Mouse (Mus musculus): Measurements from ENCODE around the gene Taar7e. TPM values are rescaled to one million over a fixed set of nuclear protein-coding genes. Genes with fewer than 3 reads are reported as not detected.
"Not testable (repeated sequence)": the region's sequence is repeated elsewhere in the genome, so short reads cannot be mapped to it uniquely, and the experiment has no call there.

Taar7e gene
- not detected in 2 replicates for polyA plus RNA-seq (2015; fragmentation: Nextera tagmentation; extraction: Ambion mirVana)

DNA sequence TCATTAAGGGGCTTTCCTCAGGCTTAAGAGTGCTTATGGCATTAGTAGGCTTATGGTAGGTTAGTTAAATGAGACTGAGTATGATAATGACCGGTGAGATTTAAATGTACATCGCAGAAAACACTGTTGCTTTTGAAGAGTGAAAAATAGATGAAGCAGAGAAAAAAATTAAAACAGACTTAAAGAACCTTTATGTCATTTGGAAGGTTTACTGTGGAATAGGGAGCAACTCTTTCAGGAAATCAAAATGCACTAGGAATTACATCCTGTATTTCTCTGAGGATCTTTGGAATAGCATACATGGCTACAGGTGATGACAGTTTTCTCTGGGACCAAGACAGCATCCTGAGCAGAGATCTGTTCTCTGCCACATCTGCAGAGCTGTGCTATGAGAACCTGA lies at the start of gene Taar7e:
Taar7e (plus strand) TSS at position 301 of the 400 bp plus-strand sequence.
- Histone ChIP-seq H3K9me3 (no peaks in the 10 kb centered on the region), H3K4me2 (no peak within 1 kb of the TSS), H3K9ac (no peak within 1 kb of the TSS), H3K4me3 (no peak within 1 kb of the TSS), H3K27me3 (no peaks in the 10 kb centered on the region), H3K27ac (replicated peaks) (no peak within 1 kb of the TSS), H3K4me1 (replicated peaks) (no peaks in the 10 kb centered on the region), H3K36me3 (no peaks in the 10 kb centered on the region)
- no peak for ATAC-seq (ENCODE audit: low FRiP score, low read depth)
- 90% methylated on average over 2 of the region's 2 CpGs for WGBS

DNA sequence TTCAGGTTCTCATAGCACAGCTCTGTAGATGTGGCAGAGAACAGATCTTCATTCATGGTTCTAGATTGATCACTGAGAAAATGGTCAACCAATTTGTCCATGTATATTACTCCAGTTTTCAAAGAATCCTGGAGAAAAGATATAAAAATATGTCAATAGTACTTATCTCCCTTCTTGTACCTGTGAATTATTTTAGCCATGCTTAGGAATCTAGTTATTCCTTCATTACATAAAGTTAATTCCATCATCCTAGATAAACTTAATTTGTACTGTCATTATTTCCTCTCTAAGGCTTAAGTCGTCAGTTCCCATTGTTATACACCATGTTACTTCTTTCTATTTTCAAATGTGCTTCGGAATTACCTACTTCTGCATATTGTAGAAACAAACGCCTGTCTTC lies 44.0 kb upstream of the Taar7e start, which contains the start of gene Taar7a:
Taar7a (minus strand) TSS at position 101 of the 400 bp plus-strand sequence.
- Histone ChIP-seq H3K36me3 (no peaks in the 10 kb centered on the region), H3K4me1 (replicated peaks) (no peaks in the 10 kb centered on the region), H3K27ac (replicated peaks) (no peak within 1 kb of the TSS), H3K9me3 (no peaks in the 10 kb centered on the region), H3K4me3 (no peak within 1 kb of the TSS), H3K9ac (no peak within 1 kb of the TSS), H3K27me3 (no peaks in the 10 kb centered on the region), H3K4me2 (no peak within 1 kb of the TSS)
- ATAC-seq (ENCODE audit: low FRiP score, low read depth): no peak
- WGBS: 90% methylated on average over 3 of the region's 3 CpGs

DNA sequence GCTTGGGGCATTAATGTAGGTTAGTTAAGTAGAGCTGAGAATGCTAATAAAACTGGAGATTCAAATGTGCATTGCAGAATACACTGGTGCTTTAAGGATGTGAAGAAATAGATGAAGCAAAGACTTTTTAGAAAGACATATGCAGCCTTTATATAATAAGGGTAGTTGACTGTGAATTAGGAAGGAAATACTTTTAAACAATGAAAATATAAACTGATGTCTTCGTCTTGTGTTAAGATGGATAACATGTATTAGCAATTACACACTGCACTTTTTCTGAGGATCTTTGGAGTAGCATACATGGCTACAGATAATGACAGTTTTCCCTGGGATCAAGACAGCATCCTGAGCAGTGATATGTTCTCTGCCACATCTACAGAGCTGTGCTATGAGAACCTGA lies 37.8 kb upstream of the Taar7e start, which contains the start of gene Taar7b:
Taar7b (plus strand) TSS at position 301 of the 400 bp plus-strand sequence.
- Histone ChIP-seq H3K4me2 (no peak within 1 kb of the TSS), H3K4me1 (replicated peaks) (no peaks in the 10 kb centered on the region), H3K27me3 (no peaks in the 10 kb centered on the region), H3K36me3 (no peaks in the 10 kb centered on the region), H3K27ac (replicated peaks) (no peak within 1 kb of the TSS), H3K9me3 (no peaks in the 10 kb centered on the region), H3K9ac (no peak within 1 kb of the TSS), H3K4me3 (no peak within 1 kb of the TSS)
- WGBS: 93% methylated on average over 1 of the region's 1 CpGs
- ATAC-seq (ENCODE audit: low FRiP score, low read depth): no peak

DNA sequence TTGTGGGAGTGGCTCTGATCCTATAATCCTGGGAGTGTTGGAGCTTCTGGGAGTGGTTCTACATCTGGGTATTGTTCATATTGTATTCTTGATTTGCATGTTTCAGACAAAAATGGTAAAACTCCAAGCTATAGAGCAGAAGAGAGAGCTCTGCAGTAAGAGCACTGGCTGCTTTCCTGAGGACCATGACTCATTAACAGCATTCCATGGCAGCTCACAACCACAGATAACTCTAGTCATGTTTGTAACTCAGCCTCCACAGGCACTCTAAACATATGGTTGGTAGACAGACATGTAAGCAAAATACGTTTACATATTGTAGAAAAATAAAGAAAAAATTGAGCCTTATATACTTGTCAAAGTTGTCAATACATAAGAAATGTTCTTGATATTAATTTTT lies 31.0 kb upstream of the Taar7e start:
- no peak overlapping the region for H3K4me3 ChIP-seq
- H3K9ac ChIP-seq: no peak overlapping the region
- no peaks in the 10 kb centered on the region for H3K36me3 ChIP-seq
- no peak overlapping the region for H3K4me2 ChIP-seq
- no peaks in the 10 kb centered on the region for H3K4me1 ChIP-seq (replicated peaks)
- ATAC-seq (ENCODE audit: low FRiP score, low read depth): no peak
- H3K9me3 ChIP-seq: no peaks in the 10 kb centered on the region
- 88% methylated on average over 1 of the region's 1 CpGs for WGBS
- no peak overlapping the region for H3K27ac ChIP-seq (replicated peaks)
- no peaks in the 10 kb centered on the region for H3K27me3 ChIP-seq

DNA sequence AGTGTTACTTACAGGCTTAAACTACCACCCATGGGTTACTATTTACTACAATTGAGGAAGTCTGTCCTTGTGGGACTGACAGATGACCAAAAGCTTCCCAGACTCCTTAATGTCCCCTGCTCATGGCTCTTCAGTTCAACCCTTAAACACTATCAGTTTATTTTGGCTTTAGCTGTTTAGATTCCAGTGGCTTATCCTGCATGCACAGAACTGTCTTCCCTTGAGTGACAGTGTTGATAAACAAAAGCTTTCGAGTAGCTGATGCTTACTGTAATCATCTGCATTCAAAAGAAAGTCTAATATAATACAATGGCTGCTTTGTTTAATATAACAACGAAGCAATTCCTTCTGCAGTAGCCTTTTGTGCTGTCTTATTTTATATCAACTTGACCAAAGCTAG lies 30.4 kb upstream of the Taar7e start:
- H3K27me3 ChIP-seq: no peaks in the 10 kb centered on the region
- no peaks in the 10 kb centered on the region for H3K4me1 ChIP-seq (replicated peaks)
- no peaks in the 10 kb centered on the region for H3K36me3 ChIP-seq
- WGBS: 59% methylated on average over 2 of the region's 2 CpGs
- no peak overlapping the region for H3K4me2 ChIP-seq
- no peak overlapping the region for H3K4me3 ChIP-seq
- no peak overlapping the region for H3K9ac ChIP-seq
- no peaks in the 10 kb centered on the region for H3K9me3 ChIP-seq
- H3K27ac ChIP-seq (replicated peaks): no peak overlapping the region
- no peak for ATAC-seq (ENCODE audit: low FRiP score, low read depth)

DNA sequence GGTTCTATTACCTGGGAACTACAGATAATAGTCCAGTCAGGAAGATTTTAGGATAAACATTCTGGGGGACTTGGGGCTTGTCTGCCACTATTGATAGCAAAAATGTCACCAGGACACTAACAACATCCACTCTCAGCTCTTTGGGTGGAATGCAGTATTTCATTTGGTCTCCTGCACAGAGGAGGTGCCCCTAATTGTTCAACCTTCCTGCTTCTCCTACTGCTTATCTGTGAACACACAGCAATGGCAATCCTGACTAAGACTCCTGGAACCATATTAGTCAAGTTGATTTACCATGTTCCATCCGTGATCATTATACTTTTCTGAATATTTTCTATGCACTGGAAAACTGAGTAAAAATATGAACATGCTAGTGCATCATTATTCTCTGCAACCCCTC lies 29.3 kb upstream of the Taar7e start:
- Histone ChIP-seq H3K4me3 (no peak overlapping the region), H3K27ac (replicated peaks) (no peak overlapping the region), H3K4me2 (no peak overlapping the region), H3K27me3 (no peaks in the 10 kb centered on the region), H3K9me3 (no peaks in the 10 kb centered on the region), H3K4me1 (replicated peaks) (no peaks in the 10 kb centered on the region), H3K9ac (no peak overlapping the region), H3K36me3 (no peaks in the 10 kb centered on the region)
- no peak for ATAC-seq (ENCODE audit: low FRiP score, low read depth)
- 89% methylated on average over 1 of the region's 1 CpGs for WGBS

DNA sequence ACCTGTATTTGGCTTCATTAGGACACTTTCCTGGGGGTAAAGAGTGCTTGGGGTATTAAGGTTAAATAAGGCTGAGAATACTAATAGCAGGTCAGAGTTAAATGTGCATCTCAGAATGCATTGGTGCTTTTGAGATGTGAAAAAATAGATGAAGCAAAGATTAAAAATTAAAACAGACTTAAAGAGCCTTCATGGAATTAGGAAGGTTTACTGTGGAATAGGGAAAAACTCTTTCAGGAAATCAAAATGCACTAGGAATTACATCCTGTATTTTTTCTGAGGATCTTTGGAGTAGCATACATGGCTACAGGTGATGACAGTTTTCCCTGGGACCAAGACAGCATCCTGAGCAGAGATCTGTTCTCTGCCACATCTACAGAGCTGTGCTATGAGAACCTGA lies 10.5 kb upstream of the Taar7e start, which contains the start of gene Taar7d:
Taar7d (plus strand) TSS at position 301 of the 400 bp plus-strand sequence.
- H3K4me2 ChIP-seq: no peak within 1 kb of the TSS
- H3K9me3 ChIP-seq: no peaks in the 10 kb centered on the region
- ATAC-seq (ENCODE audit: low FRiP score, low read depth): no peak
- no peak within 1 kb of the TSS for H3K4me3 ChIP-seq
- no peaks in the 10 kb centered on the region for H3K36me3 ChIP-seq
- no peak within 1 kb of the TSS for H3K9ac ChIP-seq
- H3K4me1 ChIP-seq (replicated peaks): no peaks in the 10 kb centered on the region
- no peak within 1 kb of the TSS for H3K27ac ChIP-seq (replicated peaks)
- no peaks in the 10 kb centered on the region for H3K27me3 ChIP-seq

DNA sequence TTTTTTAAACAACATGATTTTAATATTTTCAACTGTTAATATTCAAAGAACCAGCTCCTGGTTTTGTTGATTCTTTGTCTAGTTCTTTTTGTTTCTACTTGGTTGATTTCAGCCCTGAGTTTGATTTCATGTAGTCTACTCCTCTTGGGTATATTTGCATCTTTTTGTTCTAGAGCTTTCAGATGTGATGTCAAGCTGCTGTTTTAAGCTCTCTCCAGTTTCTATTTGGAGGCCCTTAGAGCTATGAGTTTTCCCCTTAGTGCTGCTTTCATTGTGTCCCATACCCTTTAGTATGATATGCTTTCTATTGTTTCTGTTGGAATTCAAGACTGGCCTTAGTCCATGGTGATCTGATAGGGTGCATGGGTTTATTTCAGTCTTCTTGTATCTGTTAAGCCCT lies 6.1 kb upstream of the Taar7e start:
- Histone ChIP-seq H3K9me3 (no peaks in the 10 kb centered on the region), H3K9ac (no peak overlapping the region), H3K4me2 (no peak overlapping the region), H3K36me3 (no peaks in the 10 kb centered on the region), H3K4me3 (no peak overlapping the region), H3K4me1 (replicated peaks) (no peaks in the 10 kb centered on the region), H3K27ac (replicated peaks) (no peak overlapping the region), H3K27me3 (no peaks in the 10 kb centered on the region)
- ATAC-seq (ENCODE audit: low FRiP score, low read depth): no peak

DNA sequence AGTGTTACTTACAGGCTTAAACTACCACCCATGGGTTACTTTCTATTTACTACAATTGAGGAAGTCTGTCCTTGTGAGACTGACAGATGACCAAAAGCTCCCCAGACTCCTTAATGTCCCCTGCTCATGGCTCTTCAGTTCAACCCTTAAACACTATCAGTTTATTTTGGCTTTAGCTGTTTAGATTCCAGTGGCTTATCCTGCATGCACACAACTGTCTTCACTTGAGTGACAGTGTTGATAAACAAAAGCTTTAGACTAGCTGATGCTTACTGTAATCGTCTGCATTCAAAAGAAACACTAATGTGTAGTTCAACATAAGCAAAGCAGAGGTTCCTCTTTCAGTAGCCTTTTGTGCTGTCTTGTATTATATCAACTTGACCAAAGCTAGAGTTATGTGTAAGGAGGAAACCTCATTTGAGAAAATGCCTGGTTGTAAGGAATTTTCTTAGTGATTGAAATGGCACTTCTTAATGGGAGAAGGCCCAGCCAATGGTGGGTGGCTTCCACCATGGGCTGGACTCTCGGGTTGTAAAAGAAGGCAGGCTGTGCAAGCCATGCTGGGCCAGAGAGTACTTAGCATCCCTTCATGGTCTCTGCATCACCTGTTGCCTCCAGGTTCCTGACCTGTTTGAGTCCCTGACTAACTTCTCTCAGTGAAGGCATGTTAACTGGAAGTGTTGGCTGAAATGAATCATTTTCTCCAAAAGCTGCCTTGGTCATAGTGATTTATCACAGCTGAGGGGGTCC lies 2.9 kb downstream of the Taar7e start:
- Histone ChIP-seq H3K9me3 (no peaks in the 10 kb centered on the region), H3K27ac (replicated peaks) (no peak overlapping the region), H3K36me3 (no peaks in the 10 kb centered on the region), H3K4me3 (no peak overlapping the region), H3K9ac (no peak overlapping the region), H3K4me2 (no peak overlapping the region), H3K4me1 (replicated peaks) (no peaks in the 10 kb centered on the region), H3K27me3 (no peaks in the 10 kb centered on the region)
- ATAC-seq (ENCODE audit: low FRiP score, low read depth): no peak
- WGBS: 73% methylated on average over 2 of the region's 2 CpGs

DNA sequence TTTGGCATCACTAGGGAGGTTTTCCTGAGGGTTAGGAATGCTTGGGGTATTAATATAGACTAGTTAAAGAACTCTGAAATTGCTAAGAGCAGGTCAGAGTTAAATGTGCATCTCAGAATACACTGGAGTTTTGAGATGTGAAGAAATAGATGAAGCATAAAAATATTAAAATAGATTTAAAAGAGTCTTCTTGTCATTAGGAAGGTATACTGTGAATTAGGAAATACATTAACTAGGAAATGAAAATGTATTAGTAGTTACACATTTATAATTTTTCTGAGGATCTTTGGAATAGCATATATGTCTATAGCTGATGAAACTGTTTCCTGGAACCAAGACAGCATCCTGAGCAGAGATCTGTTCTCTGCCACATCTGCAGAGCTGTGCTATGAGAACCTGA lies 11.8 kb downstream of the Taar7e start, which contains the start of gene Taar7f:
Taar7f (plus strand) TSS at position 301 of the 400 bp plus-strand sequence.
- Histone ChIP-seq H3K4me3 (no peak within 1 kb of the TSS), H3K9ac (no peak within 1 kb of the TSS), H3K4me1 (replicated peaks) (no peaks in the 10 kb centered on the region), H3K9me3 (no peaks in the 10 kb centered on the region), H3K27me3 (no peaks in the 10 kb centered on the region), H3K27ac (replicated peaks) (no peak within 1 kb of the TSS), H3K4me2 (no peak within 1 kb of the TSS), H3K36me3 (no peaks in the 10 kb centered on the region)
- ATAC-seq (ENCODE audit: low FRiP score, low read depth): no peak

DNA sequence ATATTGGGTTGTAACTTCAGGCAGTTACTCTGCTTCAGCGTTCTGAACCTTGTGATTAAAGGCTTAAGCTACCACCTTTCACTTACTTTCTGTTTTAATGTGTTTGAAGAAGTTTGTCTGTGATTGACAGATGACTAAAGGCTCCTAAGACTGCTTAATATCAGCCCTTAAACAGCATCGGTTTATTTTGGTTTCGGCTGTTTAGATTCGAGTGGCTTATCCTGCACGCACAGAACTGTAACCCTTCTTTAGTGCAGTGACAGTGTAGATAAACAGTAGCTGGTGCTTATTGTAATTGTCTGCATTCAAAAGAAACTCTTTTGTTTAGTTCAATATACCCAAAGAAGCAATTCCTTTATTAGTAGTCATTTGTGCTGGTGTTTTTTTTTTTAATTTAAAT lies 14.6 kb downstream of the Taar7e start:
- H3K36me3 ChIP-seq: no peaks in the 10 kb centered on the region
- no peak overlapping the region for H3K27ac ChIP-seq (replicated peaks)
- ATAC-seq (ENCODE audit: low FRiP score, low read depth): no peak
- H3K4me3 ChIP-seq: no peak overlapping the region
- no peaks in the 10 kb centered on the region for H3K4me1 ChIP-seq (replicated peaks)
- no peaks in the 10 kb centered on the region for H3K27me3 ChIP-seq
- no peak overlapping the region for H3K9ac ChIP-seq
- H3K9me3 ChIP-seq: no peaks in the 10 kb centered on the region
- WGBS: 91% methylated on average over 5 of the region's 5 CpGs
- H3K4me2 ChIP-seq: no peak overlapping the region

DNA sequence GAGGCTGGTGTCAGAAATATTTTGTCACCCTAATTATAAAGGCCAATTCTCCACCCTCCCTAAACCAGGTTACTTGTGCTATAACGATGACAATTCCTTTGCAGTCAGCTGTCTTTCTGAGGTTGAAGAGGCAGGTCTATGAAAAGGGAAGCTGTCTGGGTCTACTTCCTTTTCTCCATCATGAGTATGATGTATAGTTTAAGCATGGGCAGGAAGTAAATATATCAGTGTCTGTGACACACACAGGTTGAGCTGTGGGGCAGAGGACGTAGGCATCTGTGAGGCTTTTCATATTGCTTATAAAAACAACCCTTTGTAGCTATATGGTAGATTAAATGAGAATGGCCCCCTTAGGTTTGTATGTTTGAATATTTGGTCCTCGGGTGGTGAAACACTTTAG lies 21.6 kb downstream of the Taar7e start:
- Histone ChIP-seq H3K9ac (no peak overlapping the region), H3K27ac (replicated peaks) (no peak overlapping the region), H3K4me3 (no peak overlapping the region), H3K36me3 (no peaks in the 10 kb centered on the region), H3K27me3 (no peaks in the 10 kb centered on the region), H3K4me1 (replicated peaks) (no peaks in the 10 kb centered on the region), H3K4me2 (no peak overlapping the region), H3K9me3 (no peaks in the 10 kb centered on the region)
- ATAC-seq (ENCODE audit: low FRiP score, low read depth): no peak
- 88% methylated on average over 3 of the region's 3 CpGs for WGBS

DNA sequence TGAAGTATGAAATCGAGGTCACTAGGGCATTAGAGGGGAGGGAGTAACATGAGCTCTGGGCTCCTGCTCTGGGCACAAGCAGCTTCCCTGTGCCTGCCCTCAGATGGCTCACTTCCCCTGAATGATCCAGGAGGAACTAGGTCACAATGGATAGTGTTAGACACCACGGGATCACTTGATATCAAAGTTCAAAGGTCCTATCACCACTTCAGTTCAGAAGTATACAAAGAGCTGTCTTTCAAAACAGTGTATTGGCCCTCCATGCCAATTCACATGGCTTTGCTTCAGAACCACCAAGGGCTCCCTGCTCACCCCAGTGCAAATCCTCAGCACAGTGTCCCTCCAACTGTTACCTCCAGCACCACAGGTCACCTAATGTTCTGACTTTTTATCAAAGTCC lies 37.3 kb downstream of the Taar7e start:
- H3K27ac ChIP-seq (replicated peaks); H3K36me3 ChIP-seq; H3K4me3 ChIP-seq; ATAC-seq (ENCODE audit: low FRiP score, low read depth); H3K27me3 ChIP-seq; H3K9me3 ChIP-seq; H3K4me2 ChIP-seq; H3K4me1 ChIP-seq (replicated peaks); H3K9ac ChIP-seq: not testable (repeated sequence)
- 56% methylated on average over 2 of the region's 2 CpGs for WGBS

All from hindbrain, embryonic 15.5 days (tissue).